Mouse (Mus musculus): ENCODE measurements around the gene Gfi1b. TPM values are rescaled to one million over a fixed set of nuclear protein-coding genes. Genes with fewer than 3 reads are reported as not detected.

Gfi1b gene
- polyA plus RNA-seq, 1 experiment from 2014 or later = 3.3 TPM

- DNase-seq (ENCODE audit: low spot score, missing footprints) = no peak
- no peak overlapping the region for H3K27ac ChIP-seq (ENCODE audit: low read depth, low read length)
- 83% methylated on average over 6 of the region's 6 CpGs for WGBS
- H3K9ac ChIP-seq (ENCODE audit: low read length) = no peak overlapping the region
- no peak overlapping the region for H3K4me2 ChIP-seq
- H3K4me1 ChIP-seq (ENCODE audit: control insufficient read depth, insufficient read depth, low read length) = 0 out of 2 replicates have a peak, but pooled peaks cover 4% of the 10 kb centered on the region
- H3K9me3 ChIP-seq (ENCODE audit: control insufficient read depth, low read length) = no peaks in the 10 kb centered on the region
- peaks cover 19% of the 10 kb centered on the region for H3K27me3 ChIP-seq (ENCODE audit: control insufficient read depth, insufficient read depth, low read length)
- H3K36me3 ChIP-seq (ENCODE audit: control insufficient read depth, insufficient read depth, low read length) = no peaks in the 10 kb centered on the region
- no peak for ATAC-seq (ENCODE audit: low FRiP score)
- H3K4me3 ChIP-seq (ENCODE audit: low read depth, low read length) = no peak overlapping the region
Observed at GRCm38 (mm10) chr2:28618777-28619336, 2.9 kb downstream of the Gfi1b start.

GRCm38 (mm10) chr2:28617498-28618486 is 4.0 kb downstream of the Gfi1b start:
- 79% methylated on average over 8 of the region's 8 CpGs for WGBS
- no peak overlapping the region for H3K4me3 ChIP-seq (ENCODE audit: low read depth, low read length)

GRCm38 (mm10) chr2:28616874-28617273 is 4.9 kb downstream of the Gfi1b start:
- Histone ChIP-seq H3K4me1 (ENCODE audit: control insufficient read depth, insufficient read depth, low read length) (0 out of 2 replicates have a peak, but pooled peaks cover 3% of the 10 kb centered on the region), H3K27me3 (ENCODE audit: control insufficient read depth, insufficient read depth, low read length) (peaks cover 13% of the 10 kb centered on the region), H3K4me3 (ENCODE audit: low read depth, low read length) (no peak overlapping the region), H3K27ac (ENCODE audit: low read depth, low read length) (no peak overlapping the region), H3K9me3 (ENCODE audit: control insufficient read depth, low read length) (no peaks in the 10 kb centered on the region), H3K36me3 (ENCODE audit: control insufficient read depth, insufficient read depth, low read length) (no peaks in the 10 kb centered on the region), H3K4me2 (no peak overlapping the region), H3K9ac (ENCODE audit: low read length) (no peak overlapping the region)
- 74% methylated on average over 9 of the region's 9 CpGs for WGBS
- peak; percentile 44 for DNase-seq (ENCODE audit: low spot score, missing footprints)
- ATAC-seq (ENCODE audit: low FRiP score) = no peak

More at GRCm38 (mm10) chr2:28617498-28618486, 4.0 kb downstream of the Gfi1b start:
- 0 out of 2 replicates have a peak, but pooled peaks cover 4% of the 10 kb centered on the region for H3K4me1 ChIP-seq (ENCODE audit: control insufficient read depth, insufficient read depth, low read length)
- DNase-seq (ENCODE audit: low spot score, missing footprints) = peak; percentile 56
- H3K9me3 ChIP-seq (ENCODE audit: control insufficient read depth, low read length) = no peaks in the 10 kb centered on the region
- H3K27ac ChIP-seq (ENCODE audit: low read depth, low read length) = no peak overlapping the region
- H3K27me3 ChIP-seq (ENCODE audit: control insufficient read depth, insufficient read depth, low read length) = peaks cover 19% of the 10 kb centered on the region
- no peak overlapping the region for H3K9ac ChIP-seq (ENCODE audit: low read length)
- no peaks in the 10 kb centered on the region for H3K36me3 ChIP-seq (ENCODE audit: control insufficient read depth, insufficient read depth, low read length)
- ATAC-seq (ENCODE audit: low FRiP score) = no peak
- no peak overlapping the region for H3K4me2 ChIP-seq

GRCm38 (mm10) chr2:28616358-28616757 is 5.4 kb downstream of the Gfi1b start:
- H3K36me3 ChIP-seq (ENCODE audit: control insufficient read depth, insufficient read depth, low read length) = no peaks in the 10 kb centered on the region
- H3K4me2 ChIP-seq = no peak overlapping the region
- H3K4me1 ChIP-seq (ENCODE audit: control insufficient read depth, insufficient read depth, low read length) = no peaks in the 10 kb centered on the region

GRCm38 (mm10) chr2:28613599-28613998 is 8.2 kb downstream of the Gfi1b start:
- Histone ChIP-seq H3K4me1 (ENCODE audit: control insufficient read depth, insufficient read depth, low read length) (no peaks in the 10 kb centered on the region; the same call in 1 of the 2 replicates), H3K4me2 (no peak overlapping the region), H3K36me3 (ENCODE audit: control insufficient read depth, insufficient read depth, low read length) (no peaks in the 10 kb centered on the region), H3K4me3 (ENCODE audit: low read depth, low read length) (no peak overlapping the region), H3K9me3 (ENCODE audit: control insufficient read depth, low read length) (no peaks in the 10 kb centered on the region), H3K27ac (ENCODE audit: low read depth, low read length) (no peak overlapping the region), H3K27me3 (ENCODE audit: control insufficient read depth, insufficient read depth, low read length) (no peaks in the 10 kb centered on the region), H3K9ac (ENCODE audit: low read length) (no peak overlapping the region)
- WGBS = 93% methylated on average over 10 of the region's 10 CpGs
- no peak for ATAC-seq (ENCODE audit: low FRiP score)
- no peak for DNase-seq (ENCODE audit: low spot score, missing footprints)

More at GRCm38 (mm10) chr2:28616358-28616757, 5.4 kb downstream of the Gfi1b start:
- H3K4me3 ChIP-seq (ENCODE audit: low read depth, low read length) = no peak overlapping the region
- H3K9ac ChIP-seq (ENCODE audit: low read length) = no peak overlapping the region
- no peak overlapping the region for H3K27ac ChIP-seq (ENCODE audit: low read depth, low read length)
- ATAC-seq (ENCODE audit: low FRiP score) (no peak), DNase-seq (ENCODE audit: low spot score, missing footprints) (peak; percentile 76)
- H3K27me3 ChIP-seq (ENCODE audit: control insufficient read depth, insufficient read depth, low read length) = peaks cover 8% of the 10 kb centered on the region
- 34% methylated on average over 5 of the region's 5 CpGs for WGBS
- no peaks in the 10 kb centered on the region for H3K9me3 ChIP-seq (ENCODE audit: control insufficient read depth, low read length)

GRCm38 (mm10) chr2:28612436-28613063 is 9.2 kb downstream of the Gfi1b start:
- DNase-seq (ENCODE audit: low spot score, missing footprints) (no peak), ATAC-seq (ENCODE audit: low FRiP score) (no peak)
- WGBS = 66% methylated on average over 10 of the region's 10 CpGs
- H3K9ac ChIP-seq (ENCODE audit: low read length) = no peak overlapping the region
- no peaks in the 10 kb centered on the region for H3K9me3 ChIP-seq (ENCODE audit: control insufficient read depth, low read length)
- no peak overlapping the region for H3K4me2 ChIP-seq
- H3K4me3 ChIP-seq (ENCODE audit: low read depth, low read length) = no peak overlapping the region
- no peaks in the 10 kb centered on the region for H3K27me3 ChIP-seq (ENCODE audit: control insufficient read depth, insufficient read depth, low read length)
- no peaks in the 10 kb centered on the region; the same call in 1 of the 2 replicates for H3K4me1 ChIP-seq (ENCODE audit: control insufficient read depth, insufficient read depth, low read length)
- no peak overlapping the region for H3K27ac ChIP-seq (ENCODE audit: low read depth, low read length)
- H3K36me3 ChIP-seq (ENCODE audit: control insufficient read depth, insufficient read depth, low read length) = no peaks in the 10 kb centered on the region

GRCm38 (mm10) chr2:28611407-28611787 is 10.4 kb downstream of the Gfi1b start:
- ATAC-seq (ENCODE audit: low FRiP score) (no peak), DNase-seq (ENCODE audit: low spot score, missing footprints) (no peak)
- no peak overlapping the region for H3K27ac ChIP-seq (ENCODE audit: low read depth, low read length)
- no peak overlapping the region for H3K4me3 ChIP-seq (ENCODE audit: low read depth, low read length)
- 85% methylated on average over 17 of the region's 17 CpGs for WGBS
- no peak overlapping the region for H3K9ac ChIP-seq (ENCODE audit: low read length)
- H3K4me2 ChIP-seq = no peak overlapping the region
- no peaks in the 10 kb centered on the region for H3K36me3 ChIP-seq (ENCODE audit: control insufficient read depth, insufficient read depth, low read length)
- H3K9me3 ChIP-seq (ENCODE audit: control insufficient read depth, low read length) = no peaks in the 10 kb centered on the region
- no peaks in the 10 kb centered on the region; the same call in 1 of the 2 replicates for H3K4me1 ChIP-seq (ENCODE audit: control insufficient read depth, insufficient read depth, low read length)
- no peaks in the 10 kb centered on the region for H3K27me3 ChIP-seq (ENCODE audit: control insufficient read depth, insufficient read depth, low read length)

- Histone ChIP-seq H3K9ac (ENCODE audit: low read length) (no peak overlapping the region), H3K27me3 (ENCODE audit: control insufficient read depth, insufficient read depth, low read length) (no peaks in the 10 kb centered on the region), H3K36me3 (ENCODE audit: control insufficient read depth, insufficient read depth, low read length) (no peaks in the 10 kb centered on the region), H3K4me3 (ENCODE audit: low read depth, low read length) (no peak overlapping the region), H3K4me2 (no peak overlapping the region), H3K4me1 (ENCODE audit: control insufficient read depth, insufficient read depth, low read length) (no peaks in the 10 kb centered on the region; the same call in 1 of the 2 replicates), H3K9me3 (ENCODE audit: control insufficient read depth, low read length) (no peaks in the 10 kb centered on the region), H3K27ac (ENCODE audit: low read depth, low read length) (no peak overlapping the region)
- ATAC-seq (ENCODE audit: low FRiP score) (no peak), DNase-seq (ENCODE audit: low spot score, missing footprints) (no peak)
- WGBS = 70% methylated on average over 12 of the region's 12 CpGs
Observed at GRCm38 (mm10) chr2:28610716-28611406, 10.9 kb downstream of the Gfi1b start.
